Mouse (Mus musculus) kidney, embryonic 16.5 days (tissue): ENCODE results near the gene Hist1h1d. TPM values are rescaled to one million over a fixed set of nuclear protein-coding genes. Genes with fewer than 3 reads are reported as not detected.

Source experiments
- ATAC-seq: fragments of 200-750 bp; cut with Nextera tagmentation; 2 replicates; pipeline ENCODE4 v1.8.0; 2017; ENCODE audit warnings: moderate TSS enrichment; ENCODE audit not compliant: low FRiP score, low TSS enrichment
- H3K27ac ChIP-seq: fragments of 300-500 bp; sonication (generic); 2 replicates; pipeline ENCODE4 v1.5.1; 2014; ENCODE audit warnings: low read length
- H3K27me3 ChIP-seq: fragments of 300-500 bp; sonication (generic); 2 replicates; pipeline ENCODE4 v1.6.1; 2014; ENCODE audit warnings: low read length, control low read depth, mixed read lengths; ENCODE audit not compliant: insufficient read depth
- H3K36me3 ChIP-seq: fragments of 300-500 bp; sonication (generic); 2 replicates; pipeline ENCODE4 v1.6.1; 2014; ENCODE audit warnings: low read length, control low read depth, mixed read lengths; ENCODE audit not compliant: insufficient read depth
- H3K4me1 ChIP-seq: fragments of 300-500 bp; sonication (generic); 2 replicates; pipeline ENCODE4 v1.6.1; 2014; ENCODE audit warnings: low read length, control low read depth, mixed read lengths; ENCODE audit not compliant: insufficient read depth
- H3K4me2 ChIP-seq: fragments of 300-500 bp; sonication (generic); replicated peaks from 2 replicates; pipeline ENCODE4 v1.6.1; 2014; ENCODE audit warnings: low read depth, low read length
- H3K4me3 ChIP-seq: fragments of 300-500 bp; sonication (generic); 2 replicates; pipeline ENCODE4 v1.5.1; 2014; ENCODE audit warnings: mild to moderate bottlenecking, low read length
- H3K9ac ChIP-seq: fragments of 300-500 bp; sonication (generic); replicated peaks from 2 replicates; pipeline ENCODE4 v1.6.1; 2014; ENCODE audit warnings: low read length
- H3K9me3 ChIP-seq: fragments of 300-500 bp; sonication (generic); 2 replicates; pipeline ENCODE4 v1.6.1; 2016; ENCODE audit warnings: low read length, control low read depth
- WGBS: fragments of 180-500 bp; shearing (Covaris S2); extraction: QIAGEN DNeasy Blood & Tissue Kit; methylation state at CpG from one replicate; pipeline ENCODE4 v1.1.7; 2014; 5-methylcytosine and 5-hydroxymethylcytosine counted together
- polyA plus RNA-seq: library from polyadenylated mRNA; unstranded; fragments of >200 nt; fragmentation: Nextera tagmentation; extraction: Ambion mirVana; gene quantifications from 2 replicates; pipeline ENCODE4 v1.2.1, GENCODE M21; 2015

Gene Hist1h1d
- 0.37 and 0.55 TPM in 2 replicates for polyA plus RNA-seq

DNA sequence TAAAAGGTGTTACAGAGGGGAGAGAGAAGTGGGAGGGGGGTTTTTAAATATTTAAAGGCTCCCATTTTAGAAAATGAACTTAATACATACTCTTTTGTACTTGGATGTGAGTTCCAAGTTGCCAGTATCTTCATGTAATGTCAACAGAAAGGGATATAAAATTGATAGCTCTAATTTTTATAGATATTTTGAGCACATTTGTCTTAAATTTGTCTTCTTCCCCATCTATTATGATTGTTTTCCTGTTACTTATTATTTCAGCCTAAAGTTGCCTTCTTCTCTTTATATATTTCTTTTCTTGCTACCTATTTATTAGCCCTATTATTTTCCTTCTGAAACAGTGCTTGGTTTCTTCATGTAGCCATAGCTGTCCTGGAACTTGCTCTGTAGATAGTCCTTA, at the start of gene Hist1h1d:
Gene Hist1h1d (plus strand): TSS at position 301 of the 400 bp plus-strand sequence.
- H3K9ac ChIP-seq, result no peak within 1 kb of the TSS; the same call in 1 of the 2 replicates

DNA sequence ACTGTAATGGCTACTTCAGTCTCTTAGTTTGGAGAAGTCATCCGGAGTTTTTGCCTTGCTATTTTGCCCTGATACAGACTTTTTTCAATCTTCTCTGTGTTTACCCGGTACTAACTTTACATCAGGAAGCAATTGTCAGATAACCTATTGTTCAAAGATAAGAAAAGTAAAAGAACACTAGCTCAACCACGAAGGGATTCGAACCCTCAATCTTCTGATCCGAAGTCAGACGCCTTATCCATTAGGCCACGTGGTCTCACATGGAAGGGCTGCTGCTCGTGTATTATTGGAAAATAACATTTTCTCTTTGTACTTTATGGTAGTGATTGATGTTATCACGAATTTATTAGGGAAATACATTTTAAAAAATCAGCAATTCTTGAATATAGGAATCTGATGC, 49.3 kb upstream of the Hist1h1d start:
- no peaks in the 10 kb centered on the region for H3K36me3 ChIP-seq
- no peaks in the 10 kb centered on the region for H3K27me3 ChIP-seq
- no peak for ATAC-seq
- no peaks in the 10 kb centered on the region for H3K9me3 ChIP-seq
- no peak overlapping the region for H3K9ac ChIP-seq
- H3K4me2 ChIP-seq, result peak overlapping the region; percentile 10; the same call in 1 of the 2 replicates
- WGBS, result 3% methylated on average over 9 of the region's 9 CpGs
- no peak overlapping the region for H3K4me3 ChIP-seq
- peaks cover 24% of the 10 kb centered on the region for H3K4me1 ChIP-seq
- H3K27ac ChIP-seq, result no peak overlapping the region

More for the DNA sequence above, at the start of gene Hist1h1d:
- no peak for ATAC-seq
- Histone ChIP-seq H3K9me3 (no peaks in the 10 kb centered on the region), H3K4me3 (no peak within 1 kb of the TSS), H3K36me3 (no peaks in the 10 kb centered on the region), H3K4me1 (peaks cover 18% of the 10 kb centered on the region), H3K27me3 (no peaks in the 10 kb centered on the region), H3K27ac (peak within 1 kb of the TSS; percentile 99), H3K4me2 (peak within 1 kb of the TSS; percentile 68)

DNA sequence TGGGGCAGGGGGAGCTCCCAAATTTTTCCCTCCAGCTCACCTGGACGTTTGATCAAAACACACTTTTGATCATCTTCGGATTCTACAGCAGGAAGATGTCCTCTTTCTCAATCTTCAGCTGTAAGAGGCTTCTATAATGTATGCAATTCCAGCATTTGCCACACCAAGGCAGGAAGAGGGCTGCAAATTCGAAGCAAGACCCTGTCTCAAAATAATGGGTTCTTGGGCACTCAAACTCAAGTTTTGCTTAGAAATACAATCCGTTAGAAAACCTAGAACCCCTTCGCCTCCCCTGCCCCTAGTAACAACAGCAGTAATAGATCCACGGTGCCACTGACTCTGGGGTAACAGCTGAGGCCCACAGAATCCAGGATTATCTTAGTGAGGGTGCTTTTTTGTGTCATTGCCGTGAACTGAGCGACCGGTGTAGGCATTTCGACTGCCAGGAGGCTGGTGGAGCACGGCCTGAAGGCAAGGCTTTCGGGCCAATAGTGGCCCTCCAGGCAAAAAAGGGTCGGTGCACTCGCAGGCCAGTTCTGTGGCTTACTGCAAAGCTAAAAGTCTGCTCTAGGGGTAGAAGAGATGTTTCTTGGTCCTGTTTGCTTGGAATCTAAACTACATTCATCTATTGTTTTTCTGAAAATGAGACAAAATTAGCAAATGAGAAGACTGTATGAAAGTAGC, 47.3 kb upstream of the Hist1h1d start:
- Histone ChIP-seq H3K27ac (0 out of 2 replicates have a peak overlapping the region, but pooled peaks have one; percentile 38), H3K9ac (peak overlapping the region; percentile 56), H3K27me3 (no peaks in the 10 kb centered on the region), H3K4me2 (peak overlapping the region; percentile 54), H3K4me1 (peaks cover 19% of the 10 kb centered on the region), H3K4me3 (peak overlapping the region; percentile 37), H3K9me3 (no peaks in the 10 kb centered on the region), H3K36me3 (no peaks in the 10 kb centered on the region)
- ATAC-seq, result 0 out of 2 replicates have a peak, but pooled peaks have one; percentile 37
- 8% methylated on average over 14 of the region's 14 CpGs for WGBS

DNA sequence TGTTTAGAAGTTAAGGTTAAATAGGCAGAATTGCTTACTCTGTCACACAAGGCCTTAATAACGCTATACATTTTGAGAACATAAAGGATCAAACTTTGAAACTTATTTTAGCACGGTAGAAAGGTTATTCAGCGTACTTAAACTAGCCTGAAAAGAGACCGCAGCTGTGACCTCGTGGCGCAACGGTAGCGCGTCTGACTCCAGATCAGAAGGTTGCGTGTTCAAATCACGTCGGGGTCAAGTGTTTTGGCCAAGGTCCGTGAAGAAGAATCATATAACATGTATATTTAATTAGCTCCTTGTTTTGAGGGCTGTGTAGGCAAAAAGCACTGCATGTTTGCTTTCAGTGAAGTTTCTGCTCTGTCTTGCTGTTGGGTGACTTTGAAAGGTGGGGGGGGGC, 46.7 kb upstream of the Hist1h1d start:
- no peak overlapping the region for H3K27ac ChIP-seq
- H3K9me3 ChIP-seq, result no peaks in the 10 kb centered on the region
- peak overlapping the region; percentile 54 for H3K4me2 ChIP-seq
- H3K27me3 ChIP-seq, result no peaks in the 10 kb centered on the region
- H3K4me3 ChIP-seq, result peak overlapping the region; percentile 37
- H3K36me3 ChIP-seq, result no peaks in the 10 kb centered on the region
- H3K9ac ChIP-seq, result no peak overlapping the region
- no peak for ATAC-seq
- H3K4me1 ChIP-seq, result peaks cover 19% of the 10 kb centered on the region
- 5% methylated on average over 13 of the region's 13 CpGs for WGBS

DNA sequence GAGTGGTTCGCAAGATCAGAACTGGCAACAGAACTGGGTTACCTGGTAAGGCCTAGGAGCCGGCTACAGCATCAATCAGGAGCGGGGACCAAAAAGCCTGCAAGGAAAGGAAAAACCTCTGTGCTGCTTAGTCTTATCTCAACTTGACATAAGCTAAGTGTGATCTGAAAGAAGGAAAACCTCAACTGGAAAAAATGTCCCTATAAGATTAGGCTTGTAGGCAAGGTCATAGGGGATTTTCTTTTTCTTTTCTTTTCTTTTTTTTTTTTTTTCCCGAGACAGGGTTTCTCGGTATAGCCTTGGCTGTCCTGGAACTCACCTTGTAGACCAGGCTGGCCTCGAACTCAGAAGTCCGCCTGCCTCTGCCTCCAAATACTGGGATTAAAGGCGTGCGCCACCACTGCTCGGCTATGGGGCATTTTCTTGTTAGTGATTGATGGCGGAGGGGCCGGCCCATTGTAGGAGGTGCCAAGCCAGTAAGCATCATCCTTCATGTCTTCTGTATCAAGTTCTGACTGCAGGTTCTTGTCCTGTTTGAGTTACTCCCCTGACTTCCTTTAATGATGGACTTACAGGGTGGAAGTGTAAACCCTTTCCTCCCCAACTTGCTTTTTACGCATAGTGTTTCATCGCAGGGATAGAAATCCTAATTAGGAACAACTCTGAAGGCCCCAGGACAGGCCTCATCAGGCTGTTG, 46.1 kb upstream of the Hist1h1d start:
- peak overlapping the region; percentile 54 for H3K4me2 ChIP-seq
- 27% methylated on average over 14 of the region's 14 CpGs for WGBS
- peak overlapping the region; percentile 11 for H3K4me3 ChIP-seq
- H3K9me3 ChIP-seq, result no peaks in the 10 kb centered on the region
- no peak overlapping the region for H3K27ac ChIP-seq
- no peaks in the 10 kb centered on the region for H3K36me3 ChIP-seq
- H3K9ac ChIP-seq, result 0 out of 2 replicates have a peak overlapping the region, but pooled peaks have one; percentile 12
- no peak for ATAC-seq
- peaks cover 16% of the 10 kb centered on the region for H3K4me1 ChIP-seq
- no peaks in the 10 kb centered on the region for H3K27me3 ChIP-seq

DNA sequence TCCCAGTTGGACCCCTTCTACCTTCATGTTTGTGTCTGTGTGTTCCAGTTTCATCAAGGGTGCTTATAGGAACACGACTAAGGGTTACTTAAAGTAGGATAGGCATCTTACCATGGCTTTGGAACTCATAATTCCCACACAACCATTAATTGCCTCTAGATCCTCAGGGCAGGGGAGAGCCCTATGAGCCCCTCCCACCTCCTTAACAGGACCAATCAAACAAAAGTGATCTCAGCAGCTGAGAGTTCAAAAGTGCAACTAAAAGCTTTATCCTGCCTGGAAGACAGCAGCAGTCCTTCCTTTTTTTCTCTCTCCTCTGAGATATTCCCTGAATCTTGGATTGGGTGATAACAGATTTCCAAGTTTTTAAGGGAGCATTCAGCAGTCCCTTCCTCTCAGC, 42.9 kb upstream of the Hist1h1d start:
- no peak overlapping the region for H3K27ac ChIP-seq
- H3K4me1 ChIP-seq, result peaks cover 14% of the 10 kb centered on the region
- H3K4me3 ChIP-seq, result no peak overlapping the region
- H3K9ac ChIP-seq, result no peak overlapping the region
- no peaks in the 10 kb centered on the region for H3K27me3 ChIP-seq
- H3K4me2 ChIP-seq, result no peak overlapping the region
- H3K9me3 ChIP-seq, result no peaks in the 10 kb centered on the region
- H3K36me3 ChIP-seq, result no peaks in the 10 kb centered on the region
- no peak for ATAC-seq
- 23% methylated on average over 1 of the region's 1 CpGs for WGBS

DNA sequence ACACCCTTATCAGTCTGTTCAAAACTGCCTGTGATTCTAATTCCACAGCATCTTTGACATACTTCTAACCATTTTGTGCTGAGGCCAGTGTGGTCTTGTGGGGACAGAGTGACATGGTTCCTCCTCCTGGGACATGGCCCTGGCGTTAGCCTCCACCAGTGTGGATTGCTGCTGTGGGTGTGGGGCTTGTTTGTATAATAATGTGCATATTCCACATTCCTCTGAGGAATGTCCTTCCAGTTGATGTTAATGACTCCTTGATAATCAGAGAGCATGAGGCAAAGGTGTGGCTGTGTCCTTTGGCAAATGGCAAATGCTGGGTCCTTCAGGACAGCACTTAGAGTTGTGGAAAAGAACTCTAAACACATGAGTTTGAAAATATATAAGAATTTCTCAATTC, 39.5 kb upstream of the Hist1h1d start:
- no peaks in the 10 kb centered on the region for H3K9me3 ChIP-seq
- H3K36me3 ChIP-seq, result no peaks in the 10 kb centered on the region
- 85% methylated on average over 1 of the region's 1 CpGs for WGBS
- H3K9ac ChIP-seq, result no peak overlapping the region
- no peak for ATAC-seq
- no peak overlapping the region for H3K4me3 ChIP-seq
- no peak overlapping the region for H3K27ac ChIP-seq
- H3K4me1 ChIP-seq, result peaks cover 5% of the 10 kb centered on the region
- H3K27me3 ChIP-seq, result no peaks in the 10 kb centered on the region
- no peak overlapping the region for H3K4me2 ChIP-seq

DNA sequence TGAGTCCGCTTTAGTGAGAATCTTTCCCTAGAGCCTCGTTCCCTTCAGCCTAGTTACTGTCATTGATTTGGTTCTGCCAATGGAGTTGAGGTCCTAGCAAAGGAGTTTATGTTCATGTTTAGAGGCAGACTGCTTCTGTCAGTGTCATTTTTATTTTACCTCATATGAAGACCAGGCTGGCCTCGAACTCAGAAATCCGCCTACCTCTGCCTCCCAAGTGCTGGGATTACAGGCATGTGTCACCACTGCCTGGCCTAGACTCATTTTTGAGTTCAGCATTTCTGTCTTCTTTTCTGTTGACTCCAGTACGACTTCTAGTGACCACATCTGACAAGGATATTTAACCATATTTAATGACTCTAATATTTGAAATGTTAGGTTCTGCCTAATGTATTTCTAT, 37.8 kb upstream of the Hist1h1d start:
- no peaks in the 10 kb centered on the region for H3K27me3 ChIP-seq
- peaks cover 10% of the 10 kb centered on the region for H3K4me1 ChIP-seq
- 80% methylated on average over 5 of the region's 5 CpGs for WGBS
- no peak overlapping the region for H3K9ac ChIP-seq
- no peak overlapping the region for H3K4me2 ChIP-seq
- H3K9me3 ChIP-seq, result no peaks in the 10 kb centered on the region
- ATAC-seq, result no peak
- no peak overlapping the region for H3K27ac ChIP-seq
- no peaks in the 10 kb centered on the region for H3K36me3 ChIP-seq
- H3K4me3 ChIP-seq, result no peak overlapping the region

DNA sequence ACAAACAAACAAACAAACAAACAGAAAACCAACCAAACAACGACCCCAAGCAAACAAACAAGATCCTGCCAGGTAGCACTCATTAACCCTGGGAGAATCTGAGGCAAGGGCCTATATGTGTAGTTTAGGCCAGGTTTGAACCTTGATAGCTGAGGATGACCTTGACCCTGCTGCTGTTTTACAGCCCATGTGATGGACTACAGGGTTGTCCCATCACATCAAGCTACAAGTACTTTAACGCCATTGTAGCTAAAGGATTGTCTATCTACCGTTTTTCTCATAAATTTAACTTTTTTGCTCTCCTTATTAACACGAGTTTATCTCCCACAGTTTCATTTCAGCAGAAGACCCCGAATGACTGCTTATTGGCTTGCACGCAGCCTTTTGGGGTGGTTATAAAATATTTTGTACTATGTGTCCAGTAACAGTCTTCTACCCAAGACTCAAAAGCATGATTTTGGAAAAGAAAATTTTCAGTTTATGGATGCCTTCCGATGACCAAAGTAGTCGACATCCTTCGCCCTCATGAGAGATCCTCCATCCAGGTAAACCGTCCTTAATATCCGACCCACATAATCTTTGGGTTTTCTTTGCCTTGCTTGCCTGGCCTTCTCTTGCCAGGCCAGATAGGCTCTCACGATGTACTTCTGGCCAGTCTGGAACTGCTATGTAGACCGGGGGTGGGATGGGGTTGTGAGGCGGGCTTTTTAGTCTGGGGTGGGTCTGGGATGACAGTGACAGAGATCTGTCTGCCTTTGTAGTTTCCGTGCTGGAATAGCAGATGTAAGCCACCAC, 37.0 kb upstream of the Hist1h1d start:
- H3K9ac ChIP-seq, result peak overlapping the region; percentile 23
- WGBS, result 51% methylated on average over 15 of the region's 15 CpGs
- ATAC-seq, result no peak
- H3K4me3 ChIP-seq, result peak overlapping the region; percentile 26
- no peaks in the 10 kb centered on the region for H3K27me3 ChIP-seq
- no peaks in the 10 kb centered on the region for H3K9me3 ChIP-seq
- no peak overlapping the region for H3K27ac ChIP-seq
- H3K36me3 ChIP-seq, result no peaks in the 10 kb centered on the region
- peak overlapping the region; percentile 43 for H3K4me2 ChIP-seq
- H3K4me1 ChIP-seq, result peaks cover 10% of the 10 kb centered on the region
